Mouse (Mus musculus) forebrain, embryonic 14.5 days (tissue): ENCODE measurements around the gene Fscn1. TPM values are rescaled to one million over a fixed set of nuclear protein-coding genes. Genes with fewer than 3 reads are reported as not detected.
A peak's percentile ranks its signal among the peaks of the same experiment; 100 is the strongest.

Experiments used
- ATAC-seq: fragments of 200-750 bp; cut with Nextera tagmentation; 2 replicates; pipeline ENCODE4 v1.8.0; 2017; ENCODE audit warnings: mild to moderate bottlenecking, moderate library complexity
- DNase-seq: peaks from one replicate; pipeline ENCODE4 v3.0.0-alpha.2; 2015; ENCODE audit warnings: low spot score
- H3K27ac ChIP-seq: fragments of 300-500 bp; sonication (generic); 2 replicates; pipeline ENCODE4 v1.5.1; 2014; ENCODE audit warnings: low read depth, mild to moderate bottlenecking, control low read depth, low read length, moderate library complexity
- H3K27me3 ChIP-seq: fragments of 300-500 bp; sonication (generic); replicated peaks from 2 replicates; pipeline ENCODE4 v1.6.1; 2014; ENCODE audit warnings: low read length, control low read depth, mixed read lengths; ENCODE audit not compliant: control insufficient read depth, insufficient read depth
- H3K36me3 ChIP-seq: fragments of 300-500 bp; sonication (generic); 2 replicates; pipeline ENCODE4 v1.6.1; 2014; ENCODE audit warnings: low read length, control low read depth; ENCODE audit not compliant: control insufficient read depth, insufficient read depth
- H3K4me1 ChIP-seq: fragments of 300-500 bp; sonication (generic); 2 replicates; pipeline ENCODE4 v1.6.1; 2014; ENCODE audit warnings: antibody characterized with exemption, low read length, control low read depth; ENCODE audit not compliant: control insufficient read depth, insufficient read depth
- H3K4me2 ChIP-seq: fragments of 300-500 bp; sonication (generic); 2 replicates; pipeline ENCODE4 v1.6.1; 2014; ENCODE audit warnings: mild to moderate bottlenecking, control low read depth, low read length
- H3K4me3 ChIP-seq: fragments of 300-500 bp; sonication (generic); 2 replicates; pipeline ENCODE4 v1.5.1; 2014; ENCODE audit warnings: low read depth, low read length, control low read depth
- H3K9ac ChIP-seq: fragments of 300-500 bp; sonication (generic); 2 replicates; pipeline ENCODE4 v1.6.1; 2014; ENCODE audit warnings: mild to moderate bottlenecking, low read length, control low read depth, moderate library complexity
- H3K9me3 ChIP-seq: fragments of 300-500 bp; sonication (generic); replicated peaks from 2 replicates; pipeline ENCODE4 v1.6.1; 2016; ENCODE audit warnings: low read length, control low read depth, mixed read lengths; ENCODE audit not compliant: control insufficient read depth
- WGBS: fragments of 180-500 bp; shearing (Covaris S2); extraction: QIAGEN DNeasy Blood & Tissue Kit; methylation state at CpG from one replicate; pipeline ENCODE4 v1.1.7; 2014; 5-methylcytosine and 5-hydroxymethylcytosine counted together
- polyA plus RNA-seq: library from polyadenylated mRNA; unstranded; fragments of >200 nt; fragmentation: Nextera tagmentation; extraction: Ambion mirVana; gene quantifications from 2 replicates; pipeline ENCODE4 v1.2.1, GENCODE M21; 2014

Gene Fscn1
- polyA plus RNA-seq, 1 experiment from 2014 or later: 477 TPM

- Histone ChIP-seq H3K9ac (no peak overlapping the region), H3K4me2 (no peak overlapping the region), H3K27me3 (no peaks in the 10 kb centered on the region), H3K4me3 (no peak overlapping the region), H3K9me3 (no peaks in the 10 kb centered on the region), H3K4me1 (no peaks in the 10 kb centered on the region), H3K27ac (no peak overlapping the region), H3K36me3 (peaks cover 8% of the 10 kb centered on the region)
- ATAC-seq: no peak
- no peak for DNase-seq
- WGBS: 68% methylated on average over 2 of the region's 2 CpGs
These were observed 38.0 kb downstream of the Fscn1 start for GRCm38 (mm10) chr5:142998171-142998570.

- Histone ChIP-seq H3K4me1 (no peaks in the 10 kb centered on the region), H3K27me3 (no peaks in the 10 kb centered on the region), H3K27ac (no peak overlapping the region; the same call in 1 of the 2 replicates), H3K4me3 (no peak overlapping the region), H3K9me3 (no peaks in the 10 kb centered on the region), H3K36me3 (0 out of 2 replicates have a peak, but pooled peaks cover 3% of the 10 kb centered on the region), H3K4me2 (no peak overlapping the region), H3K9ac (no peak overlapping the region)
- ATAC-seq (no peak), DNase-seq (no peak)
- 62% methylated on average over 4 of the region's 4 CpGs for WGBS
These were observed 39.9 kb downstream of the Fscn1 start for GRCm38 (mm10) chr5:143000091-143000490.

- H3K36me3 ChIP-seq: 0 out of 2 replicates have a peak, but pooled peaks cover 3% of the 10 kb centered on the region
- no peak for ATAC-seq
These were observed 40.7 kb downstream of the Fscn1 start for GRCm38 (mm10) chr5:143000654-143001500.

GRCm38 (mm10) chr5:143009383-143009782, 49.2 kb downstream of the Fscn1 start:
- Histone ChIP-seq H3K4me1 (no peaks in the 10 kb centered on the region), H3K4me3 (no peak overlapping the region), H3K4me2 (no peak overlapping the region), H3K9ac (no peak overlapping the region), H3K27me3 (no peaks in the 10 kb centered on the region), H3K9me3 (no peaks in the 10 kb centered on the region), H3K27ac (no peak overlapping the region; the same call in 1 of the 2 replicates), H3K36me3 (peaks cover 41% of the 10 kb centered on the region)
- no peak for ATAC-seq
- WGBS: 39% methylated on average over 10 of the region's 11 CpGs
- DNase-seq: peak; percentile 10

More at GRCm38 (mm10) chr5:143000654-143001500, 40.7 kb downstream of the Fscn1 start:
- H3K27me3 ChIP-seq: no peaks in the 10 kb centered on the region
- H3K27ac ChIP-seq: peak overlapping the region; percentile 66
- DNase-seq: peak; percentile 36
- H3K4me3 ChIP-seq: no peak overlapping the region
- 67% methylated on average over 9 of the region's 9 CpGs for WGBS
- H3K4me1 ChIP-seq: no peaks in the 10 kb centered on the region
- H3K9ac ChIP-seq: peak overlapping the region; percentile 8; the same call in 1 of the 2 replicates
- no peak overlapping the region for H3K4me2 ChIP-seq
- no peaks in the 10 kb centered on the region for H3K9me3 ChIP-seq

- Histone ChIP-seq H3K4me3 (no peak overlapping the region), H3K36me3 (peaks cover 43% of the 10 kb centered on the region), H3K9ac (no peak overlapping the region), H3K27me3 (no peaks in the 10 kb centered on the region), H3K27ac (no peak overlapping the region), H3K4me1 (no peaks in the 10 kb centered on the region), H3K9me3 (no peaks in the 10 kb centered on the region), H3K4me2 (no peak overlapping the region)
- DNase-seq (no peak), ATAC-seq (no peak)
- 87% methylated on average over 5 of the region's 5 CpGs for WGBS
These were observed 57.3 kb downstream of the Fscn1 start for GRCm38 (mm10) chr5:143017401-143017800.

Other genes with a start within 250 kb of the Fscn1 start
- 27.5 and 36.6 TPM in 2 replicates for gene Tnrc18, start 142.7 kb upstream of the Fscn1 start, polyA plus RNA-seq
- 14.5 and 20.8 TPM in 2 replicates for gene Fbxl18, start 64.9 kb upstream of the Fscn1 start, polyA plus RNA-seq
- 18,122 and 18,216 TPM in 2 replicates for gene Actb, start 53.6 kb upstream of the Fscn1 start, polyA plus RNA-seq
- gene Rnf216, start 152.7 kb downstream of the Fscn1 start, polyA plus RNA-seq: 26.9 and 38.6 TPM in 2 replicates
- not detected in 2 replicates for gene Olfr718-ps1, start 187.2 kb downstream of the Fscn1 start, polyA plus RNA-seq
- 8.4 and 9.2 TPM in 2 replicates for gene Rbak, start 220.4 kb downstream of the Fscn1 start, polyA plus RNA-seq
- gene Spdye4b, start 220.7 kb downstream of the Fscn1 start, polyA plus RNA-seq: not detected in 2 replicates